Mouse (Mus musculus) right cerebral cortex, adult 18-20 months (tissue): Measurements from ENCODE around the gene Fignl1.

Experiments
- DNase-seq: peaks from one replicate; pipeline ENCODE4 v3.0.0; 2022; ENCODE audit warnings: mixed read lengths

The Fignl1 gene

GRCm38 (mm10) chr11:11808820-11809403, at the start of gene Fignl1:
Fignl1 (minus strand) TSS chr11:11808962.
- peak; percentile 96 for DNase-seq

- no peak for DNase-seq
These were observed 48.2 kb upstream of the Fignl1 start for GRCm38 (mm10) chr11:11856959-11857358.

GRCm38 (mm10) chr11:11855685-11856131, 46.9 kb upstream of the Fignl1 start:
- DNase-seq = no peak

- DNase-seq = no peak
These were observed 46.4 kb upstream of the Fignl1 start for GRCm38 (mm10) chr11:11855061-11855672.

GRCm38 (mm10) chr11:11853731-11854461, 45.1 kb upstream of the Fignl1 start:
- DNase-seq = no peak

GRCm38 (mm10) chr11:11851957-11852505, 43.3 kb upstream of the Fignl1 start:
- DNase-seq = no peak

- DNase-seq = no peak
These were observed 41.9 kb upstream of the Fignl1 start for GRCm38 (mm10) chr11:11850476-11851267.

GRCm38 (mm10) chr11:11849513-11850311, 41.0 kb upstream of the Fignl1 start:
- no peak for DNase-seq

- DNase-seq = no peak
These were observed 39.7 kb upstream of the Fignl1 start for GRCm38 (mm10) chr11:11848467-11848866.

GRCm38 (mm10) chr11:11845044-11845443, 36.3 kb upstream of the Fignl1 start:
- DNase-seq = no peak

- no peak for DNase-seq
These were observed 35.7 kb upstream of the Fignl1 start for GRCm38 (mm10) chr11:11844367-11844971.

GRCm38 (mm10) chr11:11841590-11841989, 32.8 kb upstream of the Fignl1 start:
- no peak for DNase-seq

GRCm38 (mm10) chr11:11840746-11841145, 32.0 kb upstream of the Fignl1 start:
- DNase-seq = no peak

GRCm38 (mm10) chr11:11839874-11840273, 31.1 kb upstream of the Fignl1 start:
- DNase-seq = no peak

GRCm38 (mm10) chr11:11837384-11837783, 28.6 kb upstream of the Fignl1 start:
- no peak for DNase-seq

- DNase-seq = no peak
These were observed 28.1 kb upstream of the Fignl1 start for GRCm38 (mm10) chr11:11836713-11837370.

GRCm38 (mm10) chr11:11836262-11836661, 27.5 kb upstream of the Fignl1 start:
- no peak for DNase-seq

- no peak for DNase-seq
These were observed 27.0 kb upstream of the Fignl1 start for GRCm38 (mm10) chr11:11835791-11836190.

- no peak for DNase-seq
These were observed 26.6 kb upstream of the Fignl1 start for GRCm38 (mm10) chr11:11835361-11835760.

- DNase-seq = no peak
These were observed 24.3 kb upstream of the Fignl1 start for GRCm38 (mm10) chr11:11833100-11833499.

- DNase-seq = no peak
These were observed 24.0 kb upstream of the Fignl1 start for GRCm38 (mm10) chr11:11832755-11833084.
